Mouse (Mus musculus) heart, postnatal 36 days (tissue): ENCODE results near the gene Olfr282. TPM values are rescaled to one million over a fixed set of nuclear protein-coding genes. Genes with fewer than 3 reads are reported as not detected.
A peak's percentile ranks its signal among the peaks of the same experiment; 100 is the strongest.
"Not testable (repeated sequence)": the region's sequence is repeated elsewhere in the genome, so short reads cannot be mapped to it uniquely, and the experiment has no call there.

ENCODE experiments used
- DNase-seq, 2 experiments: peaks; one replicate each; pipeline ENCODE4 v3.0.0; 2021 to 2022
- intact Hi-C: fragments of 180-260 bp; cut with DNase I; formaldehyde crosslinking; loops from one replicate; pipeline ENCODE4 v1.15.1; 2025
- total RNA-seq, 2 experiments: library from RNA; stranded (reverse); gene quantifications; 2 replicates each; pipeline ENCODE4 v1.2.3; 2021

Olfr282 gene
- total RNA-seq, result not detected

DNA sequence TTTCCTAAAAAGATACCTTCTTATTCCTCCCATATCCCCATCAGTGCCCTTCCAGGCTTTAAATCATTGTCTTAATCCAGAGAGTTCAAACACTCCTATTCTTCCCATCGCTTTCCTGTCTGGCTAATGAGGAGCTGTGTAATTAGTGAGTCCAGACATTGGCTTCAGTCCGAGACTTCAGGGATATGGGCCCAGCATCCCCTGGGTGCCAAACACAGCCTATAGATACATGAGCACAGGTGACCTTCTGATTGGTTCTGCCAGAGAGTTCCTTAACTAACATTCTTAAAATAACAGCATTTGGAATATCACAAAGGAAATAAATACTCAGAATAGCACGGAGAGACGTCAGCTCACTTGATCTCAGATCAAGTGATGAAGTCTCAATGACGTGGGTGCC is at the start of gene Olfr282:
Gene Olfr282 (plus strand): TSS at position 301 of the 400 bp plus-strand sequence.
- DNase-seq, intact Hi-C loops: not testable (repeated sequence)

DNA sequence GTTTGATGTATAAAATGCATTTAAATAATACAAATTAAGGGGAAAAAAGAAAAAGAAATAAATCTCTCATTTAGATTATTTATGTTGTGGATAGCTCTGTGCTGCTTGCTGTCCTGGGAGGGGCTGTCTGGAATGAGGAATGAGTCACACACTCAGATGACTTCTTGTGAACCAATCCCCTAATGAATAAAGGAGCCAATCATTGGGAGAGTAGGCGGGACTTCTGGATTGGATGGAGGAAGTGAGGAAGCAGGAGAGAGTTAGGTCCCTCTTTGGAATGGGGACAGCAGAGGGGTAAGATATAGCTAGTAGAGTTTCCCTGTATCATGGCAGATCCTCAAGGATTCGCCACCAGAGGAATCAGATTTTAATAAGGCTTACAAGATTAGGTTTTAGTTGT is 43.4 kb upstream of the Olfr282 start:
- intact Hi-C loops, result loop anchor here (2.0 kb wide), 1 partner anchor 205 kb away; no protein-coding TSS in a partner anchor
- DNase-seq, result no peak

DNA sequence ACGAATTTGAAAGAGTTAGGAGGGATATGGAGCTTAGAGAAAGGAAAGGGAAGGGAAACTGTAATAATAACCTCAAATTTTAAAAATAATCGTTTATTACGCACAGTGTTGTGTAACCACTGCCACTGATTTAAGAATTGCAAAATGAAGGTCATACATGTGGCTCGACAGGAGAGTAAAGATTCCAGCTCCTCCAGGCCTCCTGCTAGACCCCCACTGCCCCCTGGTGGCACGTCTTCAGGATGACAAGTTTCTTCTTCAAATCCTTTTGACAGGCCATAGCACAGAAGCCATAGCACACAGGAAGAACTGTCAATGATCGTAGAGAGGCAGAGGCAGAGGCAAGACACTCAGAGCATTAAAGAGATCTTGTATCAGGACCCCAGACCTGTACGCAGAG is 41.2 kb upstream of the Olfr282 start:
- intact Hi-C loops, result loop anchor here (2.0 to 5.0 kb wide), 2 partner anchors 207 to 297 kb away; partner anchors contain the start of genes Pfkm and Senp1
- DNase-seq, result peak; percentile 66 to 76

DNA sequence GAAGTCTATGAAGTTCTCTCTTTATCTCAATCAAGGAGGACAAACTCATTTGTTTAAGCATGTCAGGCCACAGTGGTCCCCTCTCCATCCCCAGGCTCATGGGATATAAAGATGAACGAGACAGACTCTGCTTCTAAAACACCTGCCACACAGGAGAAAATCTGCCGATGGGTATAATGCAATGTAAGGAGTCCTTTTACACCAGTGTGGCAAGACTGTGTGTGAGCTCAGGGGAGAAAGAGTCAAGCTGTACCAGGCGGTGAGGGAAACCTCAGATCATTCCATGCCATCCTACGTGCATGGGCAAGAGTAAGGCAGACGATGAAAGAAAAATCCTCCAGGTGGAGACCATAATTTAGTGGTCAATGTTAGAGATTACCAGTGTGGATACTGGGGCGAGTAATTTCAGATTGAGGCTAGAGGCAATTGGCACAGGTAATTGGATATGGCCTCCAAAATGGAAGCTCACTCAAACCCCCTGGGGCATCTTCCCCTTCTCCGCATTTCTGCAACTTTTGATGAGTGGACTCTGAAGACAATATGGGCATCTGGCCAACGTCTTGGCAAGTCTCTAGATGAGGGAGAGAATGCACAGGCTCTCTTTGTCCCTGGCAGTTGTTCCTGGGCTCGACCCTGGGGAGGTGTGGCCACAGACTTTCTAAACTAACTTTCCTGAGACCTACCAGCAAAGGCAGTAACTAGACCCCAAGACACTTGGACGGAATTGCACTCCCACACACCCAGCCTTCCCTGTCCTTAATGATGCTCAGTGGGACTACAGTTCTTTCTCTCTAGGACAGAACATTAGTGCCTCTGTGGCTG is 39.7 kb upstream of the Olfr282 start:
- DNase-seq, result no peak
- intact Hi-C loops, result loop anchor here (5.0 kb wide), 1 partner anchor 299 kb away; the partner anchor contains the start of genes Pfkm and Senp1

DNA sequence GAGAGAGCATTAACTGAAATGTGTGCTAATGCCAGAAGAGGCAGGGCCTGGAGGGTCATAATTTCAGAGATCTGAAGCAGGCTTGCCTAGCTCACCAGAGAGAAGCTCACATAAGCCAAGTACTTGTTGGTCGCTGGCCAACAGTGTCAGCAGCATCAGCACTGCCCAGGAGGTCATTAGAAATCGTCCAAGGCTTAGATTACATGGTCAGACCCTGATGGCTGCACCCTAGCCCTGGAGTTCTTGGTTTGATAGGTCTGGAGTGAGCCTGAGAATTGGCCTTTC is 39.2 kb upstream of the Olfr282 start:
- intact Hi-C loops, result loop anchor here (5.0 kb wide), 1 partner anchor 300 kb away; the partner anchor contains the start of genes Pfkm and Senp1
- DNase-seq, result no peak

DNA sequence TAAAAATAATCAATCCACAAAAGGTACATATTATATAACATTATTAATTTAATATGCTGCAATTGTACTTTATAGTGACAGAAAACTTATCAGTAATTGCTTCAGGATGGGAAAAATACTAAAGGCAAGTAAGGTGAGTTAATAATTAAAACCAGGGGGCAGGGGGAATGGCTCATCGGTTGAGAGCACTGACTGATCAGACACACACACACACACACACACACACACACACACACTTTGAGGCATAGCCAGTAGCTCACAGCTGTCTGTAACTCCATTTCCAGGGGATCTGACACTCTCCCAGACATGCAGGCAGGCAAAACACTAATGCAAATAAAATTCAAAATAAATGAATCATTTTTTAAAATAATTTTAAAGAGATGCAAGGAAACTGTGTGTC is 33.9 kb upstream of the Olfr282 start:
- intact Hi-C loops, result no loop called here
- no peak for DNase-seq

DNA sequence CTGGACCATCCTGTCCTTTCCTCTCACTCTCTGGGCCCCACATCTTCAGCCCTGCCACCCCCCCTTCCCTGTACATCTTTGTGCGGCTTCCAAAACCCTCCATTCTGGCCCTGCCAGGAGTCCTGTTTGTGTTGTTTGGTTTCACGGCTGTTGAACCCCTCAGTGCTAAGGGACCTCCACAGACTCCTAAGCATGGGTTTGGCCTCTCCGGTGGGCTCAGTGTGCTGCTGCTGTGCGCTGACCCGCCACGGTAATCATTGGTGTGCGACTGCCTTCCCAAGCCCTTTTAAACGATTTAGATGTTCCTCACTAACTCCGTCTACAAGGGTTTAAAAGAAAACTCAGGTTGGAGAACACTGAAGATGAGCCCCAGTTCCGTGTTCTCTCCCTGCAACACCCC is 28.7 kb upstream of the Olfr282 start:
- DNase-seq, result no peak
- intact Hi-C loops, result no loop called here

DNA sequence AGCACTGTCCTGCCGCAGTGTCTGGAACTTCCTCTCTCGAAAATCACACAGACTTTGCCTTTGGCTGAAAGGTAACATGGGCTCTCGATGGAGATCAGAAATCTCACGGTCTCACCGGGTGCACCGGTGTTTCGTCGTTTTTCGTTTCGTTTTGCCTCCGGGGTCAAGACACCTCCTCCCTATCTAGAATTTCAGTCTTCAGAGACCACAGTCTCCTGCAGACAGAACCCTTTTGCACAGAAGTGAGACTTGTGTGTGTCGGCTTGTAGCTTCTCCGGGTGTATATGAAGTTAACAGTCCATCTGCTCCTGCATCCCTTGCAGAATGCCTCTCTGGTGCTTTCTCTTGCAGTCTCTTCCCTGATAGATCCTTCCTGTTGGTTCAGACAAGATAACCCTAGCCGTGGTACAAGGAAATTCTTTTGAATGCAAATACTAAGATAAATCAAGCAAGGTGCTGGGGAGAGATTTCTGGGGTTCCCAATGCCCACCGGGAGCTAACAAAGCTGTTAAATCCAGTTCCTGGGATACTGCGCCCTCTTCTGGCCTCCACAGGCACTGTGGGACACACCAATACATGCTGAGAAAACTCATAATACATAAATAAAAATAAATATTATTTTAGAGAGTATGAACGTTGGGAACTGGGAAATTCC is 22.5 kb upstream of the Olfr282 start:
- no peak for DNase-seq
- intact Hi-C loops, result no loop called here

DNA sequence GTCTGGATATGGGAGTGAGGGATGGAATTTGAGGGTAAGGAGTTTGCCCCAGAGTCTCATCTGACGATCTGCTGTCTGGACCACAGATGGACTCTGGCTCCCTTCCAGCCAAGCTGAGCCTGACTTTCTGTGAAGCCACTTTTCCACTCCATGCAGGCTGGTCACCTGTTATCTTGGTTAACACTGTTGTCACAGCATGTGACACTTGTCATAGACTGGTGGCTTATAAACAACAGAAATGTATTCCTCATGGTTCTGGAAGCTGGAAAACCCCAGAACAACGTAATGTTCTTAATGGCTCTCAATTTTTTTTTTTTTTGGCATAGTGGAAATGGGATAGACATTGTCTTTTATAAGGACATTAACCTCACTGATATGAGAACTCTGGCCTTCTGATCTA is 21.4 kb upstream of the Olfr282 start:
- no peak for DNase-seq
- intact Hi-C loops, result no loop called here

DNA sequence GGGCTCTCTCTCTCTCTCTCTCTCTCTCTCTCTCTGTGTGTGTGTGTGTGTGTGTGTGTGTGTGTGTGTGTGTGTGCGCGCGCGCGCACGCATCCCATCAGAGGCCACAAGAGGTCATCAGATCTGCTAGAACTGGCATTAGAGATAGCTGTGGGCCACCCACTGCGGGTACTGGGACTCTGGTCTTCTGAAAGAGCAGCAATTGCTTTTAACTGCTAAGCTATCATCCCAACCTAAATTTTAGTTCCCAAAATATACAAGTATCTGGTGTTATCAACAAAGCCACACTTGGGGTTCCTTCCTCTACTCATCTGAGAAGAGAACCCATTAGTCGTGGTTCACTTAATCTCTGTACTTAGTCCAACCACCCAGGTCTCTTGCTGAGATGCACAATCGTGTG is 20.8 kb upstream of the Olfr282 start:
- DNase-seq, result no peak
- intact Hi-C loops, result no loop called here

DNA sequence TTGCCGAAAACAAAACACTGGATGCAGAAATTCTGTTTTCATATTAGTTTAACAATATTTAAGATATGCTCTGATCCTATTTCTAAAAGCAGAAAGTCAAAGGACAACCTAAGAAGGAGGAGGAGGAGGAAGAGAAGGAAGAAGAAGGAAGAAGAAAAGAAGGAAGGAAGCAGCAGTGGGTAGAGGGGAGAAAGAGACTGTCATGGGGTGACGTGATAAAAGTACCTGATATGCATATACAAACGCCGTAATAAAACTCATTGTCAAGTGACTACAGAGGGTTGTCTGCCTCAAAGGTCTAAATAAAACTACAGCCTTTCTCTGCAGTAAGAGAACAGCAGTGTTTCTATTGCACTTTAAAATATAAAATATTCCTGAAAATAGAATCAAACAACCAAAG is 15.0 kb upstream of the Olfr282 start:
- intact Hi-C loops, result no loop called here
- no peak for DNase-seq

DNA sequence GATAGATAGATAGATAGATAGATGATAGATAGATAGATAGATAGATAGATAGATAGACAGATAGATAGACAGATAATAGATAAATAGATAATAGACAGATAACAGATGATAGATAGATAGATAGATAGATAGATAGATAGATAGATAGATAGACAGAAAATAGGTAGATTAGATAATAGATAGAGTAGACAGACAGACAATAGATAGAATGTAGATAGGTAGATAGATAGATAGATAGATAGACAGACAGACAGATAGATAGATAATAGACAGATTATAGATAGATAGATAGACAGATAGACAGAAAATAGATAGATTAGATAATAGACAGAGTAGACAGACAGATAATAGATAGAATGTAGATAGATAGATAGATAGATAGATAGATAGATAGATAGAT is 14.2 kb upstream of the Olfr282 start:
- DNase-seq, intact Hi-C loops: not testable (repeated sequence)

DNA sequence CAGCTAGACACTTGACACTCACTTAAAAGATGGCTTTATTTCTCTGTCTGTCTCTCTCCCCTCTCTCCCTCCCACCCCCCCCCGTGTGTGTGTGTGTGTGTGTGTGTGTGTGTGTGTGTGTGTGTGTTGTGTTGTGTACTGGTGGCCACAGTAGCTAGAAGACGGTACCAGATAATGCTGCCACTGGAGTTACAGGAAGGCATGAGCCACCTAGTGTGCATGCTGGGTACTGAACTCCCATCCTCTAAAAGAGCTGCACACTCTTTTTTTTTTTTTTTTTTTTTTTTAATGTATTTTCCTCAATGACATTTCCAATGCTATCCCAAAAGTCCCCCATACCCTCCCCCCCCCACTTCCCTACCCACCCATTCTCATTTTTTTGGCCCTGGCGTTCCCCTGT is 13.7 kb upstream of the Olfr282 start:
- intact Hi-C loops, result not testable (repeated sequence)

DNA sequence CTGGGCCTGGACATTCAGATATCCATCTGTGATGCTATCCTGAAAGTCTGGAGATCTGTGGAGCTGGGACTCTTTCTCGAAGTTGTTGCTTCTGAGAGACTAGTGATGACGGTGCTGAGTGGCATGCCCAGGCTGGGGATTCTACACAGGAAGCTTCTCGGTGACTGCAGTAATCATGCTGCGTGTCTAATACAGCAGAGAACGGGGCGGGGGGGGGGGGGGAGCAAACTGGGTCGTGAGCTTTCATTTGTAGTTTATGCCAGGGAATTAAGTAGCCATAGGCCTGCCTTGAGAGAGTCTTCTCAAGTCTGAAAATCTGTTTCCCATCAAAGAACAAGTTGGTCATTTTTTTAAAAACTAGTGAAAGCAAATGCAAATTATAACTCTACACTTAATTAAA is 12.9 kb upstream of the Olfr282 start:
- no peak for DNase-seq
- intact Hi-C loops, result no loop called here

More for the DNA sequence above, 13.7 kb upstream of the Olfr282 start:
- DNase-seq, result not testable (repeated sequence)

DNA sequence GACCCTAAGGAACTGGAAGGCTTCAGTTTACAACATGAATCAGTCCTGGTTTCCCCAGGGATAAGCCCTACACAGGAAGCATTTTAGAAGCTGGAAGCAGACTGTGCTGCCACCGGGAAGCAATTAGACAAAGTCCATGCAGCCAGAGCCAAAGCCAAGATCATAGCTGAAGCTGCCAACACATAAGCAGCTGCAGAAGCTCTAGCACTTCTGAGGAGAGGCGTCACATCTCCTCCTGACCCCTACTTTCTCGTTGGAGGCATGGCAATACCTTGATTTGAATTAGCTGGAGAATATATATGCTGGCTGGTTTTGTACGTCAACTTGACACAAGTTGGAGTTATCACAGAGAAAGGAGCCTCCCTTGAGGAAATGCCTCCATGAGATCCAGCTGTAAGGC is 10.1 kb upstream of the Olfr282 start:
- DNase-seq, result no peak
- intact Hi-C loops, result loop anchor here (5.0 kb wide), 1 partner anchor 81 kb away; no protein-coding TSS in a partner anchor

DNA sequence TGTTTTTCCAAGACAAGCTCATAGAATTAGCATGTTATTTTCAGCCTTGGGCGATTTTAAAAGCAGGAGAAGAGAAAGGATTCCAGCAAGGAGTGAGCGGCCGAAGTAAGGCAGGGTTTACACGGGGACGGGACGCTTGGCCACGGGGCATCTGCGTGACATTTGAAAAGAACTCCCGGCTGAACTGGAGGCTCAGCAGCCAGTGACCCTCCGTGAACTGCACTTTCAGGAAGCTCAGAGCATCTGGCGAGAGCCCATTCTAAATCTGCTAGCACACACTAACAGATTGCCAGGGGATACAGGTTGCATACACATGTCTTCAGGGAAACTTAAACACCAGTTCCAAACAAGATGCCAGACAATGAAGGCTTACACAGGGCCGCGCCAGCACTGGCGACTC is 6.7 kb upstream of the Olfr282 start:
- no peak for DNase-seq
- intact Hi-C loops, result loop anchor here (5.0 kb wide), 1 partner anchor 78 kb away; no protein-coding TSS in a partner anchor

DNA sequence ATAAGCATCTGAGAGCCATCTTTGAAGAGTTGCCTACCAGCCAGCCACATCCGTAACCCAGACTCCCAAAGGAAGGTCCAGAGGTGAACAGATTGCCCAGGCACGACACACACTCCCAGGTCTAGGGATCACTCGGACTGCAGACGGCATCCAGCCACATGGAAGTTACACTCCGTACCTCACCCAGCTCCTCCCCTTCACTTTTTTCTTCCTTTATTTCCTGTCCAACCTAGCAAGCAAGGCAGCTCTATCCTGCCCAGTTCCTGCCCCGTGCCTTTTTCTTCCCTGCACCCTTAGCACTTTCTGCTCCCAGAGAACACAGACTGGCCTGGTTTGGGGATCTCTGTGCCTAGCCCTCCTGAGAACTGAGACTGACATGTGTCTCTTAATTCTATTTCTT is 6.3 kb upstream of the Olfr282 start:
- intact Hi-C loops, result loop anchor here (5.0 kb wide), 1 partner anchor 78 kb away; no protein-coding TSS in a partner anchor
- DNase-seq, result no peak

DNA sequence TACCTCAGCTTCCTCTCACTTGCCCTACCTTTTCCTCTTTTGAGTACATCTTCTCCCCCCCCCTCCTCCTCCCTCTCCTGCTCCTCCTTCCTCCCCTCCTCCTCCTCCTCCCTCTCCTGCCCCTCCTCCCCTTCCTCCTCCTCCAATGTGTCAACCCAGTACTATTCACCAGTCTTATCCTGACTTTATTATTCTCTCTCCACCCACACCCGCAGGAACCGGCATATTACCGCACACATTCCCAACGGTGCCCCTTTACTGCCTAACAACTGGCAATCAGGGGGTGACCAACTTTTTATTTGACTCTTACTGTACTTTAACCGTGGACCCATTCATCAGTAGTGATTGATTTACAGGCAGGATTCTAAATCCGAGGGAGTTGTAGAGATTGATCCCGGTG is 5.8 kb upstream of the Olfr282 start:
- DNase-seq, result no peak
- intact Hi-C loops, result no loop called here

DNA sequence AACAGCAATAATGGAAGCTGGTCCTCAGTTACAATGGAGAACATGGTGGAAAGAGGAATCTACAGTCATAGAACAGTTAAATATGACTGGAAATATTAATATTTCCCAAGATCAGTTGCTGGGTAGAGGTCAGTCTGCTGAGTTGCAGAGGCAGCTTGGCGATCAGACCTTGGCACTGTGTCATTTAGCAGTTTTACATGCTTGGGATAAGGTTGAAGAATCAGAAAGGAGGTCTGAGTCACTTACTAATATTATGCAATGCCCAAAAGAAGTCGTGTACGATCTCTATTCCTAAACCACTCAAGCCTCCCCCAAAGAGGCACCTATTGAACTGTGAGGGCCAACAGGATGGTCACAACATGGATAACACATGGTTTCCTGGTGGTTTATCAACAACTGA is 13.5 kb downstream of the Olfr282 start:
- intact Hi-C loops, result no loop called here
- DNase-seq, result no peak

DNA sequence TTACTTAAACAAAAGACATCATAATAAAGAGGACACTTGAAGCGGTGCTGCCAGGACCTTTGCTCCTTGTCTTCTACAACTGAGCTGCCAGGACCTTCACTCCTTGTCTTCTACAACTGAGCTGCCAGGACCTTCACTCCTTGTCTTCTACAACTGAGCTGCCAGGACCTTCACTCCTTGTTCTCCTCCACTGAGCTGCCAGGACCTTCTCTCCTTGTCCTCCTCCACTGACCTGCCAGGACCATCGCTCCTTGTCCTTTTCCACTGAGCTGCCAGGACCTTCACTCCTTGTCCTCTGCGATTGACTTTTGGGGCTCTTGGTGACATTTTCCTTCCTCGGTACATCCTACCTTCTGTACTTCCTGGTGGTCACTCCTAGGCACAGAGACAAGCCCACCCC is 17.5 kb downstream of the Olfr282 start:
- DNase-seq, result peak in 1 of 2 experiments; percentile 14
- intact Hi-C loops, result no loop called here

DNA sequence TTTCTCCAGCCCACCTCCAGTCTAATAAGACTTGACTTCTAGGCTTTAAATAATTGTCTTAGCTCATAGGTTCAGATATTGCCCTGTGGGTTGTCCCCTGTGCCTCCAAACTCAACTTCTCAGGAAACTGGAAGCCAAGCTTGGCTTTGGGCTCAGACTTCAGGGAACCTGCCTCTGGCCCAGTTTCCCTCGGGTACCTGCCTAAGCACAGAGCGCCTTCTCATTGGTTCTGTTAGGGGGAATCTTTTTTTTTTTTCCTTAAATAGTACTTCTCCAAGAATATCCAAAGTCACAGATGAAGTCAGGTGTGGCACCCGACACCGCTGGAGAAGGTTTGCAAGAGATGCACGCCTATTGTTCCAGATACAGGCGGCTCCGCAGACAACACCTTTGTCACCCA is 21.3 kb downstream of the Olfr282 start, which contains the start of gene Olfr281:
Gene Olfr281 (plus strand): TSS at position 301 of the 400 bp plus-strand sequence.
- DNase-seq, result no peak
- intact Hi-C loops, result loop anchor here (5.0 kb wide), 1 partner anchor 1465 kb away; no protein-coding TSS in a partner anchor

DNA sequence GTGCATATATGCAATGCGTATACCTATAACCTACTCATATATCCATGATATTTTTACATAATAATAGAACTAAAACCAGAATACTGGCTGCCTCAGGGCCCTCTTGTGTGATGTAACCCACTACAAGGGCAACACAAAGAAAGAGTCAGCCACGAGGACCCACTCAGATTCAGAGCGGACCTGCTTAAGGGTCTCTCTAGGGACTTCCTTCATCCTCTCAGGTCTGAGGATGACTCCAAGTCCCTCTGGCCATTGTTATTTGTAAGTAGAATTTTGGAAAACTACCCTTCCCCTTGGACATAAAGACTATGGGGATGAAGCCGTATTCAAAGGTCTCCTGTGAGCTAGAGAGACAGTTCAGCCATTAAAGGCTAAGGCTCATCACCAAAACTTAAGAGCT is 38.6 kb downstream of the Olfr282 start, which contains the start of gene OR5BS1P:
Gene OR5BS1P (plus strand): TSS at position 301 of the 400 bp plus-strand sequence.
- DNase-seq, result no peak

More for the DNA sequence above, 38.6 kb downstream of the Olfr282 start, which contains the start of gene OR5BS1P:
- intact Hi-C loops, result no loop called here
